In genomic region chr6:113605224-113605545, GRCm38 (mm10) we compare ENCODE assay signal across 8 mouse cellular contexts. TPM values are rescaled to one million over a fixed set of nuclear protein-coding genes. Genes with fewer than 3 reads are reported as not detected.
DNase-seq lines count a peak whose midpoint lies in the region; ATAC-seq and TF ChIP-seq lines count a peak whose summit lies in the region.

No protein-coding gene starts in this region.

- no peak for DNase-seq in heart, adult 8-10 months (ENCODE audit: low spot score)
- no peak for DNase-seq in MEL (ENCODE audit: low read depth, low spot score)
- no peak for DNase-seq in hindbrain, embryonic 10.5 days (ENCODE audit: low spot score)
- DNase-seq in gastrocnemius, postnatal 36 days = no peak
- DNase-seq in left cerebral cortex, adult 18-20 months (ENCODE audit: low spot score in 2 of 2) = no peak

- H3K4me3 ChIP-seq in heart, embryonic 13.5 days = peak overlapping the region; percentile 98
- H3K4me3 ChIP-seq in MEL (ENCODE audit: control insufficient read depth in 1 of 2, insufficient read depth in 1 of 2, low read depth in 2 of 2, low read length in 2 of 2) = peak overlapping the region; percentile 82 to 86
- peak overlapping the region; percentile 96 for H3K4me3 ChIP-seq in hindbrain, embryonic 10.5 days

- peaks cover 25% of the 10 kb centered on the region for H3K4me1 ChIP-seq in heart, embryonic 13.5 days
- peaks cover 3 to 19% of the 10 kb centered on the region in 2 experiments; a peak in 3 of 4 replicates for H3K4me1 ChIP-seq in MEL (ENCODE audit: control insufficient read depth in 1 of 2, insufficient read depth in 2 of 2, low read length in 2 of 2)
- peaks cover 31% of the 10 kb centered on the region for H3K4me1 ChIP-seq in hindbrain, embryonic 10.5 days (replicated peaks)

- peaks cover 37% of the 10 kb centered on the region for H3K79me2 ChIP-seq in MEL (ENCODE audit: control insufficient read depth, insufficient read depth, low read length, poor library complexity)

- ATAC-seq in heart, embryonic 13.5 days (ENCODE audit: extremely low read depth, insufficient number of reproducible peaks, low FRiP score, low TSS enrichment) = no peak; the same call in 1 of the 2 replicates
- ATAC-seq in megakaryocyte-erythroid progenitor cell, adult 5-6 weeks (replicated peaks; ENCODE audit: low FRiP score, low TSS enrichment, poor library complexity, severe bottlenecking) = 0 out of 2 replicates have a peak, but pooled peaks have one; percentile 6
- no peak for ATAC-seq in activated CD4-positive, CD25-positive, alpha-beta regulatory T cell, adult 4 months

- intact Hi-C loops in gastrocnemius, postnatal 36 days (cut with DNase I) = no loop called here

- no peak for TF ChIP-seq RAD21 in MEL (IDR thresholded peaks at IDR 0.05; ENCODE audit: low read depth, low read length)

- WGBS in heart, embryonic 13.5 days = 2% methylated on average over 10 of the region's 10 CpGs
- WGBS in hindbrain, embryonic 10.5 days = 6% methylated on average over 10 of the region's 10 CpGs

- H3K27ac ChIP-seq in heart, embryonic 13.5 days (replicated peaks) = peak overlapping the region; percentile 89
- H3K27ac ChIP-seq in MEL (ENCODE audit: control insufficient read depth, low read depth, low read length) = peak overlapping the region; percentile 58; the same call in 1 of the 2 replicates
- H3K27ac ChIP-seq in hindbrain, embryonic 10.5 days = peak overlapping the region; percentile 94

- TF ChIP-seq CTCF in MEL (IDR thresholded peaks at IDR 0.05 in 2 of 3, conservative IDR thresholded peaks at IDR 0.05 in 1 of 3; ENCODE audit: control insufficient read depth in 1 of 3, insufficient read depth in 1 of 3, low read depth in 2 of 3, low read length in 3 of 3, poor library complexity in 1 of 3, severe bottlenecking in 1 of 3) = no peak

- no peaks in the 10 kb centered on the region for H3K27me3 ChIP-seq in heart, embryonic 13.5 days (replicated peaks)
- H3K27me3 ChIP-seq in MEL (ENCODE audit: control insufficient read depth in 1 of 2, insufficient read depth in 2 of 2, low read length in 2 of 2) = no peaks in the 10 kb centered on the region
- no peaks in the 10 kb centered on the region for H3K27me3 ChIP-seq in hindbrain, embryonic 10.5 days (ENCODE audit: insufficient read depth, poor library complexity, severe bottlenecking)

- H3K9ac ChIP-seq in heart, embryonic 13.5 days = peak overlapping the region; percentile 96
- H3K9ac ChIP-seq in MEL (ENCODE audit: control insufficient read depth, low read depth, low read length, poor library complexity, severe bottlenecking) = peak overlapping the region; percentile 85

- TF ChIP-seq EP300 in MEL (IDR thresholded peaks at IDR 0.05; ENCODE audit: low read depth in 1 of 2, low read length in 2 of 2) = no peak

- H3K4me2 ChIP-seq in heart, embryonic 13.5 days = peak overlapping the region; percentile 88

- H3K9me3 ChIP-seq in heart, embryonic 13.5 days = no peaks in the 10 kb centered on the region
- H3K9me3 ChIP-seq in MEL (replicated peaks; ENCODE audit: insufficient read depth, low read length) = no peaks in the 10 kb centered on the region
- H3K9me3 ChIP-seq in hindbrain, embryonic 10.5 days = no peaks in the 10 kb centered on the region

- TF ChIP-seq POLR2A in MEL (IDR thresholded peaks at IDR 0.05; ENCODE audit: control insufficient read depth in 1 of 2, insufficient read depth in 1 of 2, low read depth in 1 of 2, low read length in 2 of 2, poor library complexity in 1 of 2) = no peak

- peaks cover 11% of the 10 kb centered on the region; the same call in 1 of the 2 replicates for H3K36me3 ChIP-seq in heart, embryonic 13.5 days
- peaks cover 7 to 18% of the 10 kb centered on the region in 2 experiments; a peak in 3 of 4 replicates for H3K36me3 ChIP-seq in MEL (ENCODE audit: control insufficient read depth in 1 of 2, insufficient read depth in 2 of 2, low read length in 2 of 2)
- H3K36me3 ChIP-seq in hindbrain, embryonic 10.5 days = peaks cover 29% of the 10 kb centered on the region

TF ChIP-seq in MEL, 35 proteins besides CTCF, POLR2A, EP300 and RAD21:
- no peak for TF ChIP-seq MYB (IDR thresholded peaks at IDR 0.05; ENCODE audit: low read depth, low read length)
- no peak for TF ChIP-seq SIN3A (IDR thresholded peaks at IDR 0.05; ENCODE audit: low read length)
- TF ChIP-seq UBTF (IDR thresholded peaks at IDR 0.05; ENCODE audit: borderline replicate concordance, insufficient read depth, low read depth, low read length) = no peak
- no peak for TF ChIP-seq POLR2AphosphoS2 (IDR thresholded peaks at IDR 0.05; ENCODE audit: low read length)
- no peak for TF ChIP-seq GATA1 (IDR thresholded peaks at IDR 0.05; ENCODE audit: low read depth, low read length)
- no peak for TF ChIP-seq KAT2A (conservative IDR thresholded peaks at IDR 0.05; ENCODE audit: low read depth, low read length)
- no peak for TF ChIP-seq ZKSCAN1 (IDR thresholded peaks at IDR 0.05; ENCODE audit: low read depth, low read length)
- no peak for TF ChIP-seq TCF12 (IDR thresholded peaks at IDR 0.05; ENCODE audit: low read depth, low read length)
- no peak for TF ChIP-seq CHD1 (IDR thresholded peaks at IDR 0.05; ENCODE audit: low read depth, low read length)
- TF ChIP-seq JUND (IDR thresholded peaks at IDR 0.05; ENCODE audit: low read depth, low read length) = no peak
- TF ChIP-seq ZNF384 (IDR thresholded peaks at IDR 0.05; ENCODE audit: low read depth, low read length) = no peak
- no peak for TF ChIP-seq TBP (IDR thresholded peaks at IDR 0.05; ENCODE audit: low read depth, low read length)
TF ChIP-seq in MEL: peak in this region for 0.

RNA-seq across cellular contexts. Expression of gene Brk1, which starts 0.6 kb away (rescaled TPM):
- 162 and 177 TPM in 2 replicates for polyA plus RNA-seq in heart, embryonic 13.5 days (2015; fragmentation: Nextera tagmentation; extraction: Ambion mirVana)
- total RNA-seq in heart, adult 8-10 months (2022) = 10 to 100 TPM; 68.5 to 83.3 (median 75.0) TPM
- 134 and 147 TPM in 2 replicates for total RNA-seq in MEL (2012; rRNA removed)
- 100 to 1,000 TPM in 1 of 2 experiments, not detected in 1; 161 TPM for polyA plus RNA-seq in MEL (2012; ENCODE audit: insufficient read depth in 1 of 2, insufficient read length in 2 of 2, low read depth in 1 of 2, low replicate concordance in 2 of 2, missing spikeins in 1 of 2)
- polyA plus RNA-seq in hindbrain, embryonic 10.5 days (2016; fragmentation: Nextera tagmentation; extraction: Ambion mirVana) = 209 and 225 TPM in 2 replicates
- 136 and 142 TPM in 2 replicates for total RNA-seq in megakaryocyte-erythroid progenitor cell, adult 5-6 weeks (2014; fragmentation: Nextera tagmentation)
- 68.2 and 68.8 TPM in 2 replicates for total RNA-seq in megakaryocyte-erythroid progenitor cell, adult 5-6 weeks (2017)
- 100 to 1,000 TPM; 275 to 326 TPM for polyA plus RNA-seq in activated CD4-positive, CD25-positive, alpha-beta regulatory T cell, adult 4 months (2017; shearing (Covaris generic))
- total RNA-seq in gastrocnemius, postnatal 36 days (2021) = 10 to 100 TPM; 36.3 to 37.5 TPM
- 100 to 1,000 TPM; 210 to 217 TPM for total RNA-seq in left cerebral cortex, adult 18-20 months (2021)

RNA-seq across cellular contexts. Expression of gene Fancd2os, which starts 4.7 kb away (rescaled TPM):
- 0.13 TPM in 1 of 2 replicates, not detected in the other for polyA plus RNA-seq in heart, embryonic 13.5 days (2015; fragmentation: Nextera tagmentation; extraction: Ambion mirVana)
- not detected for total RNA-seq in heart, adult 8-10 months (2022)
- 0.12 and 0.13 TPM in 2 replicates for total RNA-seq in MEL (2012; rRNA removed)
- under 1 TPM in 1 of 2 experiments, not detected in 1; 0.22 TPM for polyA plus RNA-seq in MEL (2012; ENCODE audit: insufficient read depth in 1 of 2, insufficient read length in 2 of 2, low read depth in 1 of 2, low replicate concordance in 2 of 2, missing spikeins in 1 of 2)
- polyA plus RNA-seq in hindbrain, embryonic 10.5 days (2016; fragmentation: Nextera tagmentation; extraction: Ambion mirVana) = 0.20 and 0.21 TPM in 2 replicates
- total RNA-seq in megakaryocyte-erythroid progenitor cell, adult 5-6 weeks (2014; fragmentation: Nextera tagmentation) = 0.37 TPM in 1 of 2 replicates, not detected in the other
- total RNA-seq in megakaryocyte-erythroid progenitor cell, adult 5-6 weeks (2017) = not detected in 2 replicates
- not detected for polyA plus RNA-seq in activated CD4-positive, CD25-positive, alpha-beta regulatory T cell, adult 4 months (2017; shearing (Covaris generic))
- total RNA-seq in gastrocnemius, postnatal 36 days (2021) = not detected
- not detected for total RNA-seq in left cerebral cortex, adult 18-20 months (2021)

RNA-seq across cellular contexts. Expression of gene Vhl, which starts 18.6 kb away (rescaled TPM):
- 24.2 and 28.9 TPM in 2 replicates for polyA plus RNA-seq in heart, embryonic 13.5 days (2015; fragmentation: Nextera tagmentation; extraction: Ambion mirVana)
- total RNA-seq in heart, adult 8-10 months (2022) = 10 to 100 TPM in 1 of 4 experiments, 1 to 10 TPM in 3; 8.4 to 10.7 (median 9.4) TPM
- 11.4 and 12.5 TPM in 2 replicates for total RNA-seq in MEL (2012; rRNA removed)
- polyA plus RNA-seq in MEL (2012; ENCODE audit: insufficient read depth in 1 of 2, insufficient read length in 2 of 2, low read depth in 1 of 2, low replicate concordance in 2 of 2, missing spikeins in 1 of 2) = 10 to 100 TPM in 1 of 2 experiments, not detected in 1; 12.0 TPM
- polyA plus RNA-seq in hindbrain, embryonic 10.5 days (2016; fragmentation: Nextera tagmentation; extraction: Ambion mirVana) = 43.0 and 45.8 TPM in 2 replicates
- total RNA-seq in megakaryocyte-erythroid progenitor cell, adult 5-6 weeks (2014; fragmentation: Nextera tagmentation) = 12.5 and 15.2 TPM in 2 replicates
- total RNA-seq in megakaryocyte-erythroid progenitor cell, adult 5-6 weeks (2017) = 7.8 and 8.6 TPM in 2 replicates
- polyA plus RNA-seq in activated CD4-positive, CD25-positive, alpha-beta regulatory T cell, adult 4 months (2017; shearing (Covaris generic)) = 10 to 100 TPM in 1 of 2 experiments, 1 to 10 TPM in 1; 7.1 to 14.5 TPM
- 1 to 10 TPM; 3.5 to 4.5 TPM for total RNA-seq in gastrocnemius, postnatal 36 days (2021)
- total RNA-seq in left cerebral cortex, adult 18-20 months (2021) = 10 to 100 TPM; 35.3 to 46.6 TPM

RNA-seq across cellular contexts. Expression of gene Irak2, which starts 33.1 kb away (rescaled TPM):
- 5.2 and 6.2 TPM in 2 replicates for polyA plus RNA-seq in heart, embryonic 13.5 days (2015; fragmentation: Nextera tagmentation; extraction: Ambion mirVana)
- 10 to 100 TPM in 2 of 4 experiments, 1 to 10 TPM in 2; 8.1 to 13.5 (median 10.6) TPM for total RNA-seq in heart, adult 8-10 months (2022)
- total RNA-seq in MEL (2012; rRNA removed) = 5.2 TPM in 2 replicates
- polyA plus RNA-seq in MEL (2012; ENCODE audit: insufficient read depth in 1 of 2, insufficient read length in 2 of 2, low read depth in 1 of 2, low replicate concordance in 2 of 2, missing spikeins in 1 of 2) = 1 to 10 TPM in 1 of 2 experiments, not detected in 1; 6.8 TPM
- polyA plus RNA-seq in hindbrain, embryonic 10.5 days (2016; fragmentation: Nextera tagmentation; extraction: Ambion mirVana) = 5.1 and 6.8 TPM in 2 replicates
- total RNA-seq in megakaryocyte-erythroid progenitor cell, adult 5-6 weeks (2014; fragmentation: Nextera tagmentation) = 18.6 and 21.6 TPM in 2 replicates
- 30.4 and 37.3 TPM in 2 replicates for total RNA-seq in megakaryocyte-erythroid progenitor cell, adult 5-6 weeks (2017)
- polyA plus RNA-seq in activated CD4-positive, CD25-positive, alpha-beta regulatory T cell, adult 4 months (2017; shearing (Covaris generic)) = 10 to 100 TPM; 21.9 to 29.8 TPM
- 1 to 10 TPM; 3.1 to 3.9 TPM for total RNA-seq in gastrocnemius, postnatal 36 days (2021)
- 10 to 100 TPM; 23.5 to 25.4 TPM for total RNA-seq in left cerebral cortex, adult 18-20 months (2021)
